Mouse (Mus musculus) kidney, adult 11 months (tissue): ENCODE measurements at regions not wholly inside any gene's neighbourhood (a gene's known extent, or its start where the extent isn't known, plus 50 kb on each side); places are given as distances from the start of the nearest gene placed in this dataset.

Source experiments
- DNase-seq: peaks from one replicate; pipeline ENCODE4 v3.0.0; 2022

GRCm38 (mm10) chr4:142956376-142956775 is 256.4 kb downstream of the Prdm2 start:
- DNase-seq, result no peak

- DNase-seq, result no peak
Observed at GRCm38 (mm10) chr4:142953724-142954123, 259.1 kb downstream of the Prdm2 start.

GRCm38 (mm10) chr4:142952879-142953278 is 259.9 kb downstream of the Prdm2 start:
- no peak for DNase-seq

GRCm38 (mm10) chr4:142947673-142948072 is 265.1 kb downstream of the Prdm2 start:
- no peak for DNase-seq

GRCm38 (mm10) chr4:142933627-142934026 is 279.2 kb downstream of the Prdm2 start:
- no peak for DNase-seq

GRCm38 (mm10) chr4:142929245-142929644 is 283.6 kb downstream of the Prdm2 start:
- DNase-seq, result no peak

- no peak for DNase-seq
Observed at GRCm38 (mm10) chr4:142927328-142928108, 285.3 kb downstream of the Prdm2 start.

- DNase-seq, result no peak
Observed at GRCm38 (mm10) chr4:142925111-142925510, 287.7 kb downstream of the Prdm2 start.

- DNase-seq, result no peak
Observed at GRCm38 (mm10) chr4:142909355-142909947, 303.3 kb downstream of the Prdm2 start.

- DNase-seq, result no peak
Observed at GRCm38 (mm10) chr4:142908782-142909181, 304.0 kb downstream of the Prdm2 start.

- no peak for DNase-seq
Observed at GRCm38 (mm10) chr4:142903356-142904032, 309.3 kb downstream of the Prdm2 start.

GRCm38 (mm10) chr4:142900792-142901191 is 312.0 kb downstream of the Prdm2 start:
- DNase-seq, result no peak

GRCm38 (mm10) chr4:142898994-142899393 is 313.8 kb downstream of the Prdm2 start:
- DNase-seq, result no peak

GRCm38 (mm10) chr4:142890711-142891110 is 322.1 kb downstream of the Prdm2 start:
- no peak for DNase-seq

- DNase-seq, result no peak
Observed at GRCm38 (mm10) chr4:142888891-142889290, 323.9 kb downstream of the Prdm2 start.

- no peak for DNase-seq
Observed at GRCm38 (mm10) chr4:142887876-142888275, 324.9 kb downstream of the Prdm2 start.

- peak; percentile 48 for DNase-seq
Observed at GRCm38 (mm10) chr4:142880323-142880759, 332.5 kb downstream of the Prdm2 start.

- DNase-seq, result no peak
Observed at GRCm38 (mm10) chr4:142876151-142876550, 336.6 kb downstream of the Prdm2 start.

- DNase-seq, result no peak
Observed at GRCm38 (mm10) chr4:142875105-142875504, 337.7 kb downstream of the Prdm2 start.

GRCm38 (mm10) chr4:142866341-142866740 is 346.5 kb downstream of the Prdm2 start:
- no peak for DNase-seq

GRCm38 (mm10) chr4:142865593-142865992 is 347.2 kb downstream of the Prdm2 start:
- DNase-seq, result no peak

- no peak for DNase-seq
Observed at GRCm38 (mm10) chr4:142863939-142864338, 348.9 kb downstream of the Prdm2 start.

- DNase-seq, result no peak
Observed at GRCm38 (mm10) chr4:142860441-142860840, 352.4 kb downstream of the Prdm2 start.

- peak; percentile 61 for DNase-seq
Observed at GRCm38 (mm10) chr4:142856626-142857025, 356.2 kb downstream of the Prdm2 start.
